Mouse (Mus musculus): ENCODE results near the gene Ppm1b. TPM values are rescaled to one million over a fixed set of nuclear protein-coding genes. Genes with fewer than 3 reads are reported as not detected.

Ppm1b gene
- total RNA-seq, 1 experiment from 2014 or later: 135 TPM

DNA sequence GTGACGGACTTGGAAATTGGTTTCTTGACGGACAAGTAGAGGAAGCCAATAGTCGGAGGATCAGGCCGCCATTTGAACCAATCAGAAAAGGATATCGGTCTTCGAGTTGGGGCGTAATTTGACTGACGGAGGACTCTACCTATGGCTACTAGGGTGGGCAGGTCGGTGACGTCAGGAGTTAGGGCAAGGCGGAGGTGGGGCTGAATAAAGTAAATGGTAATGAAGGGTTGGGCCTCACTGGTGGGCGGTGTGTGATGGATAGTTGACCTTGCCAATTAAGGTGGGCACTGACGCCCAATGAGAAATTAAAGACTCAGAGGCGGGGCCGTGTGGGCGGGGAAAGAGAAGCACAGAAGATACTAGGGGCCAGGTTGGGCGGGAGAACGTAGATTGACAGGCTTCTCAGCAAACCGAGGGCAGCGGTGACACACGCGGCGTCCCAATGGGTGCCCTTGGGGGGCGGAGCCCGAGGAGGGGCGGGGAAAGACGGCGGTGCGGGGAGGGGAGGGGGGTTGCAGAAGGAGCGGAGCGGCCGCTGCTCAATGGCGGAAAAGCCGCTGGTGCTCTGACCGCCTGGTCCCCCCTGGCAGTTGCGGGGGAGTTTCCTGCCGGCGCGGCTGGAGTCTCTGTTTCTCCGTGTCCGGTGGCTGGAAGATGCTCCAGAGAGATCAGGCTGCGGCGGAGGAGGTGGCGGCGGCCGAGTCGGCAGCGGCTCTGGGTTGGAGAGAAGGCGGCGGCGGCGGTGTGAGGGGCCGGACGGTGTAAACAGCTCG, 1.1 kb downstream of the Ppm1b start:
- DNase-seq: peak; percentile 100

DNA sequence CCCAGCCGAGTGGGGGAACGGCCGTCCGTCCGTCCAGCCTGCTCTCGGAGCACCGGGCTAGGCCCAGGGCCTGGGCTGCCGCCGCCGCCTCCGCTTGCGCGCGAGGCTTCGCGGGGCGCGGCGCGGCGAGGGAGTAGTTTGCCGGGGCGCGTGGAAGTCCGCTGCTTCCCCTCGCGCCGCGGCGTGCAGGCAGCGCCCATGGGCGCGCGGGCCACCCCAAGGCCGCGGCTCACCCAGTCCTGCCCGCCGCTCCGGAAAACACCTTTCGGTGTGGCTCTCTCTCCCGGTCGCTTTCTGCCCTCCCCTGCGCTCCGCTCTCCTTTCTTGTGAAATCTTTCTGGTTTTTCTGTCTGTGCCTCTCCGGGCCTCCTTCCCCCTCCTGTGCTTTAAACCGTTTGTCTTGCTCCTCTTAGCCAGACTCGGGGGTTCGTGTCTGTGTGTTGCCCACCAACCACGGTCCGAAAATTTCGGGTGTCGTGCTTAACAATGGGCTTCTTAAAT, 1.9 kb downstream of the Ppm1b start:
- DNase-seq: peak; percentile 57

DNA sequence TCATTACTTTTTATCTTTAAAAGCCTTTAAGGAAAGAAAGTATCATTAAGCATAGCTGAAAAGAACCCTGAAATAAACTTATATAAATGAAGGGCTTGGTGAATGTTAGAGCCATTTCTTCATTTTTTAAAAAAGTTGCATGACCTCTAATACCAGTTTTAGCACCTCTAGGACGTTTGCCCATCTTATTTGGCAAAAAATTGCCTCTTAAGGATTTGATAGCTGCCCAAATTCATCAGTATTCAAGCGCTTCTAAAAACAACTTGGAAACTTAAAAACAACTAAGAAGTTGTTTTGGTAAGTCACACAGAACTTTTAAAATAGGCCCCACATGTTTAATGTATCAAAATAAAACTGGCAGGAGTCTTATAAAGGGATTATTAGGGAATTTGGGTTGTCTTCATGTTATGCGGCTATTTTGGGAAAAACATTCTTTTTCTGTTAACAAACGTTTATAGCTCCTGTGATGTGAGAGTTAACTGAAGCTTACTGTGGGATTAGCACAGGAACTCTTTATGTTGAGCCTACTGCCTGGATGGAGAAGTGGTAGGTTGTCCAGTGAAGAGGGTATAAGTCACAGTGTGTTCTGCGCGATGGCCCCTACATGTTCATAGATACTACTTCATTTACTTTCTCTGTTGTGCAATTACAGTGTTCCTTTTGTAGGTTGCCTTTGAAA, 2.6 kb downstream of the Ppm1b start:
- no peak for DNase-seq

DNA sequence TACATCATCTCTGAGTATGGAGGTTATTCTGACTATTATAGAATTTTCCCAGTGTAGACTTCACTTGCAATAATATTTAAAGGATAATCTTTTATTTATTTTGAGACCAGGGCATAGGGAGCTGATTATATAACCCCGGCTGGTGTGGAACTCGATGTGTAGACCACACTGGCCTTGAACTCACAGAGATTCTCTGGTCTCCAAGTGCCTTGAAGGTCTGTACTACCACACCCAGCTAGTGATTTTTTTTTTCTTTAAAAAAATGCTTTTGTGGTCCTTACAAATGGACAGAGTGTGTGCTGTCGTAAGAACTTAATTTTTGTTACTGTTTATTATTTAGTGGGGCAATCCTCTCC, 3.1 kb downstream of the Ppm1b start:
- DNase-seq: no peak

DNA sequence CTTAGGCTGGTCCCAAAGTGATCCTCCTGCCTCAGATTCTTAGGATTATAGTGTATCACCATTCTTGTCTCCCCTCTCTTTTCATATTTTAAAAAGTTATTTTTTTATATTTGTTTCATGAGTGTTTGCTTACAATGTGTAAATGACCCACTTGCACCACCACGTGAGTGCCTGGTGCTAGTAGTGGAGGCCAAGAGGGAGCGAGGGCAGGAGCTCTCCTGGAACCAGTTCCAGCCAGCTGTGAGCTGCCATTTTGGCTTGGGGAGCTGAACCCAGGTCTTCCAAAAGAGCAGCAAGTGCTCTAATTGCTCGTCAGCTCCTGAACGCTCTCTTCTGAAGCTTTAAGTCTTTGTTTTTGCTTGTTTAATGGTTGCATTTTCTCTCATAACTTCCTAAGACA, 3.6 kb downstream of the Ppm1b start:
- peak; percentile 16 for DNase-seq

DNA sequence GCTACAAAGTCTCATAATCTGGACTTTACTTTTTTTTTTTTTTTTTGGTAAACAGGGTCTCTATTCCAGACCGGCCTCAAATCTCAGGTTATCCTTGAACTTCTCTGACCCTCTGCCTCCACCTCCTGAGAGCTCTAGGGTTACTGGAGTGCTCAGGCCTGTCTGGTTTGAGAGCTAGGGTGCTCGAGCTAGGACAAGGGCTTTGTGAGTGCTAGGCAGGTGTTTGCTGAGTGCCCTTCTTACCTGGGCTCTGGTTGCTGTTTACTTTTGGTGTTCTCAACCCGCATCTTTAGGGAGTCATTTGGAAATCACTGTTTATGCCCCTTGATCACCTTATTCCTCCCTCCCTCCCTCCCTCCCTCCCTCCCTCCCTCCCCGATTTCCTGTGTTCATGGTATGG, 5.5 kb downstream of the Ppm1b start:
- DNase-seq: no peak

DNA sequence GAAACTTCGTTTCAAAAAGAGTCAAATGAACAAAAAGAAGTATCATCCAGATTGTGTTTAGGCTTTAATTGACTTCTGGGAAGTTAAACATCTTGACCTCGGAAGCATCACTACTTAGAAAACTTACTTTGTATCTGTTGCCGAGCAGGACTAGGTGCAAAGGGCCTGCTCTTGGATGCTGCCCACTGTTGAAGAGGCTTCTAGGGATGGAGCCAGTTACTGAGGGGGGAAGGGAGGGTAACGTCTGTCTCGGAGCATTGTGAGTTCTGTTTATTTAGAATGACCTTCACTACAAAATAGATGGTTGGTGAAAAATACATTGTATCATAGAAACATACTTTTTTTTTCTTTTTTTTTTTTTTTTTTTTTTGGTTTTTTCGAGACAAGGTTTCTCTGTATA, 7.1 kb downstream of the Ppm1b start:
- DNase-seq: no peak

DNA sequence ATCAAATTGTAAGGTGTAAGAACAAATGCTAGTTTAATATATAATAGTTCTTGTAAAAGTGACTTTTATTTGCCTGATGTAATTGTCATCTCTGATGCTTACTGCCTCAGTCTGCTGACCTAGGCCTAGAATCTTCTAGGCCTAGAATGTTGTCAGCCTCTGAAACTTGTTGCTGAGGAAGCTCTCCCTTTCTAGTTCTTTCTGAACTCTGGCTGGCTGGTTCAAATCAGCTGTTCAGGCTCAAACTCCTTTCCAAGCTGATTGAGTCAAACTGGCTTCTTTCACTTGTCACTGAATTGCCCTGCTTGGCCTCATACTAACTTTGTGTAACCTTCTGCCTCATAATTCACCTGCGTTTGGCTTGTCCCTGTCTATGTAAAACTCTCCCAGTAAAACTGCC, 9.7 kb downstream of the Ppm1b start:
- DNase-seq: no peak

DNA sequence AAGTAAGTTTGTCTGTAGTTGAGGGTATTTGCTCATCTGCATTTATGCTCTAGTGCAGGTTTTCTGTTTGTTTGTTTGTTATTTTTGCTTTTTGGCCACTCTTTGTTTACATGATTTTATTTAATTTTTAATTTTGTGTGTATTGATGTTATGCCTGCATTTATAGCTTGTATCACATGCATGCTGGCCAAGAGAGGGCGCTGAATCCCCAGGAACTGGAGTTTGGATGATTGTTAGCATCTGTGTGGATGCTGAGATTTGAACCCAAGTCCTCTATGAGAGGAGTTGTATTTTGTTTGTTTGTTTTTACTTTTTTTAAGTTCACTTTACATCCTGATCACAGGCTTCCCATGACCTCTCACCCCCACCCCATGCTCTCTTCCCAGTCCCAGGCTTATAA, 10.5 kb downstream of the Ppm1b start:
- no peak for DNase-seq

DNA sequence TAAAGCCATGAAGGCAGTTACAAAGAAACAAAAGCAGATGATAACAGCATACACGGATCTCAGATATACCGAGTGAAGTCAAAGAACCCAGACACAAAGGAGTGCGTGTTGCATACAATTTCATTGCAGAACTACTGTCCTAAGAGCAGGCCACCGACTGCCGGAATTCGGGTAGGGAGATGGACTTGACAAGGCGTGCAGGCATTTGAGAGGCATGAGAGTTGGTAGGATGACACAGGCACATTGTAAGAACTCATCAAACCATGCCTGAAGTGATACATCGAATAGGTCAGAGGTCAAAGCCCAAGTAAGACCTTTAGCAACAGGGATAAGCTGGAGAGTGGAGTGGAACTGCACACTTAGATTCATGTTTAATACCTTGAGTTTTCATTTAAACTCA, 13.4 kb downstream of the Ppm1b start:
- DNase-seq: no peak

DNA sequence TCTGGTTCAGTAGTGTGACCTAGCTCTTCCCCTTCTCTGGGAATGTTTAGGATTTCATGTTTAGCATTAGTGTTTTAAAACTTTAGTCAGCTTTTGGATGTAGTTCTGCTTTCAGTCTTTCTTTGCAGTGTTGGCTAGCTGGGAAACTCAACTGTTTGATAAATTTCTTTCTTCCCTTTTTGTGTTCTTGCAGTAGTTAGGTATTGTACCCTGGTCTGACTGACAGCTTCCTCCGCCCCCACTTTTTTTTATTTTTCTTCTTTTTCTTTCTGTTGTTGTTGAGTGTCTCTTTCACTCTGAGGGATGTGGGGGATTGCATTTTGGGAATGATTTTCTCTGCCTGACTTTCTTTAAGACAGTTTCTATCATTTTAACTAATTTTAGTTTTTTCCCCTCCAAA, 25.2 kb downstream of the Ppm1b start:
- no peak for DNase-seq

DNA sequence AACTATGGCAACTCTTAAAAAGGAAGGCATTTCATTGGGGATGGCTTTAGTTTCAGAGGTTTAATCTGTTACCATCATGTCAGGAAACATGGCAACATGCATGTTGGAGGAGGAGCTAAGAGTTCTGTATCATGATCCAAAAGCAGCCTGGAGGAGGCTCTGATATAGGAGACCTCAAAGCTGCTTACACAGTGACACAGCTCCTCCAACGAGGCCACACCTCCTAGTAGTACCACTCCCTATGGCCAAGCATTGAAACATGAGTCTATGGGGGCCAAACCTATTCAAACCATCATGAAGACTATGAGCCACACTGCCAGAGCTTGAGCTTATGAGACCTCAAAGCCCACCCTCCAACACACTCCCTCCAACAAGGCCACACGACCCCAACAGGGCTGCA, 26.2 kb downstream of the Ppm1b start:
- no peak for DNase-seq

DNA sequence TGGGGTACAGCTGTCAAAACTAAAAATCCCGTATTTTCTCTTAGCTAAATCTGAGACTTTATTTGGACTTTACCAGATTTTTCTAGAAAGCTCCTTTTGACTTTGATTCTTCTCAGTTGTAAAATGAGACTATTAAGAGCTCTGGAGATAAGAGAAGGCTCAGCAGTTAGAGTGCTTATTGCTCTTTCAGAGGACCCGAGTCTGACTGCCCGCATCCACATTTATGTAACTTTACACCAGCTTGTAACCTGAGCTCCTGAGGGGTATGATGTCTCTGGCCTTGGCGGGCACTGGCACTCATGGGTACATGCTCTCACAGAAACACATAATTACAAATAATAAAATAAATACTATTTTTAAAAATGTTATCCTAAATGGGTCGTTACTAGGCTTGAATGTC, 29.8 kb downstream of the Ppm1b start:
- DNase-seq: no peak

DNA sequence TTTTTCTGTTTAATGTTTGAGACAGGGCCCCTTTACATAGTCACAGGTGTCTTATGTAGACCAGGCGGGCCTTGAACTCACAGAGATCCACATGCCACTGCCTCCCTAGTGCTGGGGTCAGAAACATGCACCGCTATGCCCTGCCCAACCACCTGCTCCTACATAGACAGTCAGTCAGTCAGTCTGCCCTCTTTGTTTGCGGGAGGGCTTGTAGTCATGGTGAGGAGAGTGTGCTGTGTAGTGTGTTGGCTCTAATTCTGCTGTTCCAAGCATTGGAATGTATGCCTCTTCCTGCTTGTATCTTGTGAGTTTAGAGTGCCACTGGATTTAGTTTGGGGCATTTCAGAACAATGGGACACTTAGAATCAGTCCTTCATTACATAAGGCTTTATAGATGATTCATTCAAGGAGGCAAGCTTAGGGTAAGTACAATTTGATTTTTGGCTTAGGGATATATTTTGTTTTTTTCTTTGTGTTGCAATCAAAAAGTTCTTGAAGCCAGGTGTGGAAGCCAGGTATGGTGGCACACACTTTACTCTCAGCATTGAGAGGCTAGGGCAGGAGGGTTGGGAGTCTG, 31.4 kb downstream of the Ppm1b start:
- no peak for DNase-seq

DNA sequence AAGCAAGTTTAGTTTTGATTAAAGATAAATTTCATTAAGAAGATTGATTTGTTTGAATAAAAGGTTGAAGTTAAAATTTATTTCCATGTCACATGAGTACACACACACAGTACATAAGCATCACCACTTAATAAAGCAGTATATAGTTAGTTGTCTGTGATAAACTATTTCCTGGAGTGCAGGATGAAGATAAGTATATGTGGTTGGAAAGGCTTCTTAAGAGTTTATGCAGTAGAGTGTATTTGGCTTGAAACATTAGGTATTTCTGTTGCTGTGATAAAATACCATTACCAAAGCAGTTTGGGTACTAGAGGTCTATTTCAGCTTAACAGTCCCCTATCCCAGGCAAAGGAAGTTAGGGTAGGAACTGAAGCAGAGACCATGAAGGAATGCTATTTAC, 32.0 kb downstream of the Ppm1b start:
- no peak for DNase-seq

DNA sequence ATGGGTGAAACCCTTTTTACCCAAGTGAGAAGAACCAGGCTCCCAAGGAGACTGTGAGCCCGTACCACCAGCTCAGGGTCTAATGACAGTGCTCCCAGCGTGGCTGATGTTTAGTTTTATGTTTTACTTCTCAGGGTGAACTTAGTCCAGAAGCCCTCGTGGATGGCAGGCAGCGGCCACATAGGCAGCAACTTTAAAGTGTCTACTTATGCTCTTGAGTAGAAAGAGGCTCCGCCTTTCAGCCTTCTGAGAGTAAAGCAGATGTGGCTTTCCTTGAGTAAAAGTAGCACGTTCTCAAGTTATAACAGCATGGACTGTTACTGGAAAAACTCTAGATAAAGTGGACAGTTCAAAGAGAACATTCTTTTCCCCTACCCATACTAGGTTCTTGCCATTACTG, 39.3 kb downstream of the Ppm1b start:
- no peak for DNase-seq

DNA sequence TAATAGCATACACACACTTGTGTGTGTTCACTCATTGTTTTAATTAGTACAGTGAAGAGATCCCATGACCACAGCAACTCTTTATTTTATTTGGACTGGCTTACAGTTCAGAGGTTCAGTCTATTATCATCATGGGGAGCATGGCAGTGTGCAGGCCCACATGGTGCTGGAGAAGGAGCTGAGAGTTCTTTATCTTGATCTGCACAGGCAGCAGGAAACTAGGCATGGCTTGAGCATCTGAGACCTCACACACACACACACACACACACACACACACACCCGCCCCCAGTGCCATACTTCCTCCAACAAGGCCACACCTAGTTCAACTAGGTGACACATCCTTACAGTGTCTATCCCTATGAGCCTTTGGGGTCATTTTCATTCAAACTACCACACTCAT, 41.1 kb downstream of the Ppm1b start:
- DNase-seq: no peak

DNA sequence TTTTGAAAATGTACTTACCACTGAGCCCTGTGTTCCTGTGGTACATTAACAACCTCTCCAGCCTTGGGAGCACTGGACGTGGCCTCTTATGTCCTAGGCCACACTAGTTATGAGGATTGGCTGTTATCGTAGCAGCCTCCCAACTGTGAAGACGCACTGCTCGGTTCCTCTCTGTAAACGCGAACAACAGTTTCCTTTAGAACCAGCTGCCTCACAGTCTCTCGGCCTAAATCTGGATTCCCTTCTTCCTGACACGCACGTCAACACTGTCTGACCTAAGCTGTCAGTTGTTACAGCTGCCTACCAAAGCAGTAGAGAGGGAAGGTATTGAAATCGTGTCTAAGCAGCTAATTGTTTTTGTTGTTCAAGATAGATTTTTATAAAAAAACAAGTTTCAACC, 43.1 kb downstream of the Ppm1b start:
- DNase-seq: no peak

DNA sequence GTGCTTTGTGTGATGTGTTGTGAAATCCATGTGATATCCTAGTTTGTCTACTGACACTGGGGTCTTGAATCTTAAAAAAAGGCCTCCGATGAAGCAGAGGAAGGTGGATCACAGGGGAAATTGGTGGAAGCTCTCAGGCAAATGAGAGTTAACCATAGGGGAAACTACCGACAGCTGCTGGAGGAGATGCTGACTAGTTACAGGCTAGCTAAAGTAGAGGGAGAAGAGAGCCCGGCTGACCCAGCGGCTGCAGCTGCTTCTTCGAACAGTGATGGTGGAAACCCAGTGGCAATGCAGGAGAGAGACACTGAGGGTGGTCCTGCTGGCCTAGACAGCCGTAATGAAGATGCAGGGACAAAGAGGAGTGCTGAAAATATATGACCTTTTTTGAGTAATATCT, 56.9 kb downstream of the Ppm1b start:
- DNase-seq: no peak

DNA sequence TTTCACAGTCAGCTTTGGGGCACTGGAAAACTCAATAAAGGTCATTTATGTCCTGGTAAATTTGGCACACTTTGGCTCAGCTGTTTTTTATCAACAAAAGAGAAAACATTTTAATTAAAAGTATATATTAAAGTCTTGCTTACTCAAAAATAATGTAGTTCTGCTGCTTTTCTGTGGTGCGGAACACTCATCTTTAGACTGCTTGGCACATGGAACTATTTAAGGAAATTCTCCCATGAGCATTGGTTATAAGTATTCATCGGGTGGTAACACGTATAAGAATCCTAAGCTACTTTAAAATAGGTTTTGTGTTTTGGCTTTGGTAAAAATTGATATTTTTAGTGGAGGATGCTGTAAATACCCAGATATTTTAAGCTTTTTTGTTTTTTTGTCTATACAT, 58.1 kb downstream of the Ppm1b start:
- DNase-seq: no peak

DNA sequence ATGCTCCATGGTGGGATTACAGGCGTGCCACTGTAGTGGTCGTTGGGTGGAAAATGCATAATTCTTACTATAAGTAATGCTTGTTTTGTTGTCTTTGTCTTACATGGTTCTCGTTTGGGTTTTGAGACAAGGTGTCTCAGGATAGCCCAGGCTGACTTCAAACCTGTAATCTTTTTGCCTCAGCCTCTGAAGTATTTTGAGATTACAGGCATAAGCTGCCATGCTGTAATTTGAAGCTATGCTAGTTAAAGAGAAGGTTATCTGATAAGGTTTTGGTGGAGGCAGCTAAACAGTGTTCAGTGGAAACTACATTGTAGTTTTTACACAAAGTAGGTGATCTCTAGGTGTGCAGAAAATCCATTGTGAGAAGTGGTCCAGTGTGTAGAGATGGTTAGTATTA, 61.8 kb downstream of the Ppm1b start:
- no peak for DNase-seq

DNA sequence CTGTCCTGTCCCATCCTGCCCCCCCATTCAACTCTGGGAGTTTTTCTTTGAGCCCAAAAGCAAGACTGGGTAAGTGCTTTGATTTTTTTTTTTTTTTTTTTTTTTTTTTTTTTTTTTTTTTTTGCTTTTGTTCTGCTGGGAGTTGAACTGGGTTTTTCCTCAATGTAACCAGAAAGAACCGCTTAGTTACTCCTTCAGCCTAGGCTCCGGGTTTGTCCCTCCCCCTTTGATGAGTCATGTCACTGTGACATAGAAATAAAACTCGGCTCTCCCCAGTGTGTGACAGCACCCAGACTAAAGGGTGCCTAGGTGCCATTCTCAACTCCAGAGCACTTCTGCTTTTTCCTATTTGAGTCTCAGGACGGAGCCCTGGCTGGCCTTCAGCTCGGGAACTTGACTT, 62.3 kb downstream of the Ppm1b start:
- DNase-seq: peak; percentile 57

DNA sequence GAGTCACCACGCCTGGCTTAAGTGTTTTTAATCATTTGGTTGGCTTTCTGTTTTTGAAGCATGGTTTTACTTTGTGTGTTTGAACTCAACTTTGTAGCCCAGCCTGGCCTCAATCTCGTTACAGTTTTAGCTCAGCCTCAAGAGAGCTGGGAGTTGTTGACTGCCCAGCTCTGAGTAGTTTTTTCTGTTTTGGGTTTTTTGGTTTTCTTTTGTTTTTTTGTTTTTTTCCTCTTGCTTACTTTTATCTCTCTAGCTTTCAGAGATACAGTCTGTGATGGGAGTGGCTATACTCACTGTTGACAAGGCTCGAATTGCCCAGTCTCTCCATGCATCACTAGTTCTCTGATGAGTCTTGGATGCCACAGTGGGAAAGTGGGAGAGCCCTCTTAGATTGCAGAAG, 63.8 kb downstream of the Ppm1b start:
- no peak for DNase-seq

Measured in adrenal gland, postnatal 14 days (tissue).